16 mouse cellular contexts compared by ENCODE assay signal in the genomic region with DNA sequence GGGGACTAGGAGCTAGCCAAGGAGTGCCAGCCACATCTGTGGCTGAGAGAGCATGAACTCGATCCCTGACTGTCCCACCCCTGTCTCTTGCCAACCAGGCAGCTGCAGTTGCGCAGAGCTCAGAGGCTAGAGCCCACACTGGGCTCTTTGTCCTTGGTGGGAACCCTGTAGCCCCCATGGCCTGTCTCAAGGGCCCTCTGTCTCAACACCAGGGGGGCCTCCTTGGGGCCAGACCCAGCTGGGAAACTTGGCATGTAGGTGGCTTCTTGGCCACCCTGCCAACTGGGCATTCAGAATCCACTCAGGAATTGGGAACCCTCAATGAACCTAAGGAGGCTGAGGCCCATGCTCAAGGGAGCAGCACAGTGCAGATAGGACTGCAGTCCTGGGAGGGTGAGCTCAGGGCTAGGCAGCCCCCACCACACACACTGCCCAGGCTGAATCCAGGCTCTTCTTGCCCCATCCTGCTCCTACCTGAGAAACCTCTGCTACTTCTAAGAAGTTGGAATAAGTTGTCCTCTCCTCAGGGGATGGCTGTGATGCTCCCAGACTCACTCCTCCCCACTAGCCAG. TPM values are rescaled to one million over a fixed set of nuclear protein-coding genes. Genes with fewer than 3 reads are reported as not detected.
DNase-seq lines count a peak whose midpoint lies in the region; ATAC-seq lines count a peak whose summit lies in the region.
"Had no signal": no experiment of that assay in that cellular context is flagged by ENCODE, and none has a peak within 500 bp of the region (broad histone marks: within the 10 kb centered on the region; RNA-seq: fewer than 3 reads in every experiment).

No protein-coding gene starts in this region.

- DNase-seq in frontal cortex, postnatal 14 days (ENCODE audit: low spot score in 2 of 2), result peak; percentile 49 to 67
- no peak for DNase-seq in frontal cortex, adult 2 months (ENCODE audit: extremely low spot score in 1 of 2, low spot score in 1 of 2)
- DNase-seq in retina, postnatal 1 day, result peak; percentile 30
- no peak for DNase-seq in retina, embryonic 14.5 days (ENCODE audit: low spot score)
- no peak for DNase-seq in urinary bladder, adult 18-20 months (ENCODE audit: low spot score in 2 of 2)
- DNase-seq in kidney, postnatal 25 days, result no peak
- DNase-seq: adrenal gland, postnatal 36 days; B cell, adult 2 months; cerebellum, adult 11 months; gastrocnemius, postnatal 14 days had no signal

- peaks cover 52% of the 10 kb centered on the region for H3K4me1 ChIP-seq in hindbrain, embryonic 15.5 days (replicated peaks)
- peaks cover 49% of the 10 kb centered on the region for H3K4me1 ChIP-seq in neural tube, embryonic 15.5 days

- H3K27ac ChIP-seq in hindbrain, embryonic 15.5 days (replicated peaks), result peak overlapping the region; percentile 78
- H3K27ac ChIP-seq in neural tube, embryonic 15.5 days (replicated peaks), result peak overlapping the region; percentile 77
- H3K27ac ChIP-seq: heart, embryonic 13.5 days; kidney, embryonic 15.5 days; liver, embryonic 15.5 days had no signal

- H3K9me3 ChIP-seq in hindbrain, embryonic 15.5 days, result no peaks in the 10 kb centered on the region
- H3K9me3 ChIP-seq in neural tube, embryonic 15.5 days (replicated peaks), result no peaks in the 10 kb centered on the region
- H3K9me3 ChIP-seq: heart, embryonic 13.5 days; kidney, embryonic 15.5 days; liver, embryonic 15.5 days had no signal

- 67% methylated on average over 2 of the region's 2 CpGs for WGBS in hindbrain, embryonic 15.5 days
- 75% methylated on average over 2 of the region's 2 CpGs for WGBS in neural tube, embryonic 15.5 days

- no peak overlapping the region for H3K4me3 ChIP-seq in hindbrain, embryonic 15.5 days
- no peak overlapping the region for H3K4me3 ChIP-seq in neural tube, embryonic 15.5 days (replicated peaks)
- H3K4me3 ChIP-seq: erythroblast, embryonic 14.5 days; heart, embryonic 13.5 days; kidney, embryonic 15.5 days; liver, embryonic 15.5 days had no signal

- peak; percentile 32 for ATAC-seq in hindbrain, embryonic 15.5 days (ENCODE audit: low FRiP score, low read depth)
- no peak for ATAC-seq in neural tube, embryonic 15.5 days (ENCODE audit: low FRiP score)

- no peak overlapping the region for H3K9ac ChIP-seq in hindbrain, embryonic 15.5 days
- no peak overlapping the region for H3K9ac ChIP-seq in neural tube, embryonic 15.5 days (replicated peaks)
- H3K9ac ChIP-seq: heart, embryonic 13.5 days; kidney, embryonic 15.5 days; liver, embryonic 15.5 days had no signal

- no peaks in the 10 kb centered on the region for H3K36me3 ChIP-seq in hindbrain, embryonic 15.5 days
- H3K36me3 ChIP-seq in neural tube, embryonic 15.5 days, result no peaks in the 10 kb centered on the region
- H3K36me3 ChIP-seq: heart, embryonic 13.5 days; kidney, embryonic 15.5 days; liver, embryonic 15.5 days had no signal

- no peaks in the 10 kb centered on the region; the same call in 1 of the 2 replicates for H3K27me3 ChIP-seq in hindbrain, embryonic 15.5 days
- H3K27me3 ChIP-seq in neural tube, embryonic 15.5 days (replicated peaks), result peaks cover 13% of the 10 kb centered on the region

- 0 out of 2 replicates have a peak overlapping the region, but pooled peaks have one; percentile 73 for H3K4me2 ChIP-seq in hindbrain, embryonic 15.5 days
- H3K4me2 ChIP-seq in neural tube, embryonic 15.5 days, result no peak overlapping the region
- H3K4me2 ChIP-seq: heart, embryonic 13.5 days; kidney, embryonic 15.5 days; liver, embryonic 15.5 days had no signal

RNA-seq across cellular contexts. Expression of a gene that starts 15.5 kb away (rescaled TPM):
- 265 and 280 TPM in 2 replicates for polyA plus RNA-seq in frontal cortex, adult 2 months (2012; rRNA removed)
- 93.2 and 99.6 TPM in 2 replicates for polyA plus RNA-seq in hindbrain, embryonic 15.5 days (2015; fragmentation: Nextera tagmentation; extraction: Ambion mirVana)
- polyA plus RNA-seq in neural tube, embryonic 15.5 days (2015; fragmentation: Nextera tagmentation; extraction: Ambion mirVana), result 88.5 and 106 TPM in 2 replicates

Comparison
In these comparisons a context has a peak if more than half of its experiments do, and no peak if none do; other contexts are left out.
1. DNase-seq: peak in frontal cortex, postnatal 14 days (2 of 2) and retina, postnatal 1 day (single experiment); none in frontal cortex, adult 2 months (0 of 2), retina, embryonic 14.5 days (single experiment), urinary bladder, adult 18-20 months (0 of 2) and kidney, postnatal 25 days (0 of 2).